Mouse (Mus musculus) neutrophil, adult 65 days (primary cell): ENCODE data around the gene Tnmd. TPM values are rescaled to one million over a fixed set of nuclear protein-coding genes. Genes with fewer than 3 reads are reported as not detected.

Experiments
- total RNA-seq: library from RNA; stranded (reverse); gene quantifications from 2 replicates; pipeline ENCODE4 v1.2.4, GENCODE M21; 2023

The Tnmd gene
- total RNA-seq: not detected in 2 replicates

GRCm38 (mm10) chrX:133850680-133851079, at the start of gene Tnmd:
Gene Tnmd, plus strand, starts transcription at chrX:133850980.

GRCm38 (mm10) chrX:133898014-133898542, 47.3 kb downstream of the Tnmd start, which contains the start of gene Tspan6:
Gene Tspan6, minus strand, starts transcription at chrX:133898429.

DNA sequence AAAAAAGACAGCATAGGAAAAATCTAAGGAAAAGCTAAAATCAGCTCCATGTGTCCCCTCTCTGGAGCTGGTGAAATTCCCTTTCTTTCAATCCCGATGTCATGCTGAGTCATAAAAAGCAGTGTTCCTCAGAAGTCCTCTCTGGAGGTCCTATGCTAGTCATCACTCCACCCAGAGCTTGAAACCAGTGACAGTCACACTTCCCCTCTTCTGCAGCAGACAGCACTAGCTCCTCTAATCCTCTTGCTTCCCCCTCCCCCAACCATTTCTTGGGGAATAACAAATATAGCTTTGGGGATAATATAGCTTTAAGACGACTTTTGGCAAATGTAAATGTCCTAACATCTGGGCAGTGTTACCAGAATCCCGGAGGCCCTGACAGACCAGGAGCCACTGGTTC, 57.5 kb downstream of the Tnmd start, which contains the start of gene Srpx2:
TSS of gene Srpx2 (plus strand) at position 166 of the 400 bp plus-strand sequence.

Other genes starting within 250 kb of the Tnmd start
- not detected in 2 replicates for gene Pcdh19, start 162.0 kb upstream of the Tnmd start, total RNA-seq
- 0.88 TPM in 1 of 2 replicates, not detected in the other for gene Tspan6, start 47.4 kb downstream of the Tnmd start, total RNA-seq
- not detected in 2 replicates for gene Srpx2, start 57.4 kb downstream of the Tnmd start, total RNA-seq
- 0.18 and 0.28 TPM in 2 replicates for gene Sytl4, start 130.8 kb downstream of the Tnmd start, total RNA-seq
- gene Cstf2, start 208.2 kb downstream of the Tnmd start, total RNA-seq: 15.8 and 18.8 TPM in 2 replicates